Mouse (Mus musculus): Measurements from ENCODE around the gene B3galnt2. TPM values are rescaled to one million over a fixed set of nuclear protein-coding genes. Genes with fewer than 3 reads are reported as not detected.

Gene B3galnt2
- polyA plus RNA-seq (2015; fragmentation: Illumina TruSeq; extraction: RNeasy Lipid Tissue Mini Kit (QIAGEN cat#74804); ENCODE audit: insufficient read depth, low replicate concordance) = 49.3 TPM

GRCm38 (mm10) chr13:13953874-13954832 lies at the start of gene B3galnt2:
B3galnt2 (plus strand) TSS chr13:13954469.

GRCm38 (mm10) chr13:14039292-14039965 lies 85.2 kb downstream of the B3galnt2 start, which contains the start of gene Tbce:
Tbce (minus strand) TSS chr13:14039638.

Other genes starting within 250 kb of the B3galnt2 start
- gene Gng4, start 170.4 kb upstream of the B3galnt2 start, polyA plus RNA-seq (2015; fragmentation: Illumina TruSeq; extraction: RNeasy Lipid Tissue Mini Kit (QIAGEN cat#74804); ENCODE audit: insufficient read depth, low replicate concordance) = 0.17 TPM
- 156 TPM for gene Tbce, start 85.2 kb downstream of the B3galnt2 start, polyA plus RNA-seq (2015; fragmentation: Illumina TruSeq; extraction: RNeasy Lipid Tissue Mini Kit (QIAGEN cat#74804); ENCODE audit: insufficient read depth, low replicate concordance)
- gene Arid4b, start 108.8 kb downstream of the B3galnt2 start, polyA plus RNA-seq (2015; fragmentation: Illumina TruSeq; extraction: RNeasy Lipid Tissue Mini Kit (QIAGEN cat#74804); ENCODE audit: insufficient read depth, low replicate concordance) = 69.6 TPM
- 91.0 TPM for gene Ggps1, start 109.0 kb downstream of the B3galnt2 start, polyA plus RNA-seq (2015; fragmentation: Illumina TruSeq; extraction: RNeasy Lipid Tissue Mini Kit (QIAGEN cat#74804); ENCODE audit: insufficient read depth, low replicate concordance)